Mouse (Mus musculus): ENCODE data around the gene Kif5c.
A peak's percentile ranks its signal among the peaks of the same experiment; 100 is the strongest.

The Kif5c gene

DNA sequence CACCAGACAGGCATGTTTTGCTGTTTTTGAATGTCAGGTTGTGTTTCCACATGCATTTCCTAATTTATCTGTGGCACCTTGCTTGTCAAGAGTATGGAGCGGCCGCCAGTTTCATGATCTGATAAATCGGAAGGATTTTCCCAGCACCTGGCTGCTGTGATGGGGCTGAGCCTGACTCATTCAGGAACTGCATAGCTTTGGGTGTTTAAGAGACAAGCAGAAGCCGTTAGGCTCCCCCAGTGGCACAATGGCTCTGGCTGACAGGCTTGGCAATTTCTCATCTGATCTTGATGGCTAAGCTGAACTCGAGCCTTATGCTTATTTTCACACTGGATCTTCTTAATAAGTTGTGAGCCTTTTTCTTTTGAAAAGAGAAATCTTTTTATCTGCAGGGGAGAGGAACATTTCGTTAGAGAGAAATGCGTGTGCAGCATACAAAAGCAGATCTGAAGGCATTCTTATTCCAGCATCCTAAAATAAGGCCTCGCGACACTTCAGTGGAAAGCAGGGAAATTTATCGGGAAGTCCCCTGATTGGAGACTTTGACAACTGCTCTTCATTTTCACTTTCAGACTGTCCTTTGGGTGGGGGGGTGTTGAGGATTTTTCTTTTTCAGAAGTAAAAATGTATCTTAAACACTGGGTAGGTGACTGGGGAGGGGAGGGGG is 132.6 kb downstream of the Kif5c start:
- no peak for DNase-seq

GRCm38 (mm10) chr2:49752211-49752607 is 133.1 kb downstream of the Kif5c start:
- DNase-seq: no peak

- no peak for DNase-seq
Observed at GRCm38 (mm10) chr2:49753062-49753461, 134.0 kb downstream of the Kif5c start.

GRCm38 (mm10) chr2:49755054-49755453 is 136.0 kb downstream of the Kif5c start:
- DNase-seq: peak; percentile 59

DNA sequence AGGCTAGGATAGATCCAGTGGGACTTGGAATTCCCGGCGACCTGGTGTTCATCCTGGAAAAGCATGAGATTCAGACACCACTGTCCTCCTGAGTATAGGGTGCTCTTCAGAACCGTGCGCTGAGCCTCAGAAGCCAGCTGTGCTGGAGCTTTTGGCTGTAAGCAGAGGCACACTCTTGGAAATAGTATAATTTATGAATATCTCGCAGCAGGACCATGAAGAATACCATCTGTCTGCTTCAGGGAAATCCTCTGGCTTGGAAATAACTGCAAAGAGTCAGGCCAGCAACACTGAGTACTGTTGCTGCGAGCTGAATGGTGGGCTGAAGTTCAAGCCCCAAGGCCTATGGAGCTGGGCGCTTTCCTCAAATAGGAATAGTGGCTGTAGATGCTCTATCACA is 138.5 kb downstream of the Kif5c start:
- no peak for DNase-seq

- DNase-seq: no peak
Observed at GRCm38 (mm10) chr2:49764331-49764946, 145.3 kb downstream of the Kif5c start.

- no peak for DNase-seq
Observed at GRCm38 (mm10) chr2:49768916-49769315, 149.8 kb downstream of the Kif5c start.

DNA sequence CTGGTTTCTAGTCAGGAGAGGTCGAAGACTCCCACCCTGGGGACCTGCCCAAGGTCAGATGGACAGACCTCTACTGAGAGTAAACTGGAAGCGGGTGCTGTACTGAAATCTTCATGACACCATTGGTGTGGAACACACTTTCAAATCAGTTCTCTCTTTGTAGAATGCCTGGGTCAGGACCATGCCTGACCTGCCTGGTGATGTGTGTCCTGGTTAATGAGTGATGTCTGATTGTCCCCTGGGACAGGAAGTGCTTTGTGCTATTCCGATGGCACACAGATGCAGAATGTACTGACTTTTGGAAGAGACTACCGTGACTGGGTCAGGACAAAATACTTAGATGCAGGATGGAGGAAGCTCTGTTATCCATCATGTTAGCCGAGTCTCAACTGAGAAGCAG is 151.3 kb downstream of the Kif5c start:
- no peak for DNase-seq

DNA sequence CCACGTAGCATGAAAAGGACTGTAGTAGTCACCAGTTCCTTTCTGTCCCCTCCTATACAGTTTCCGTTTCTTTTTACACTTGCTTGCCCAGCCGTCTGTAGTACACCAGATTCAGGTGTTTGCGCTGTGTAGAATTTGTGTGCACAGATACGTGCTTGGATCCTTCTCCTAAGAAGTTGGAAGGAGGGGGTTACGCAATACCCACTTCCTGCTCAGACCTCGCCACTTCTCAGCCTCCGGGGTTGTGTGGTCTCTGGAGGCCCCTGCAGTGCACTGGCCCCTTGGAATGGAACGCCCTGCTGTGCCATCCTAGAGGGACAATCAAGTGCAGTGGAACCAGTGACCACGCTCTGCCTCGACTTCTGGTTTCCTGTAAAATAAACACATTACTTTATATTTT is 152.1 kb downstream of the Kif5c start:
- DNase-seq: no peak

DNA sequence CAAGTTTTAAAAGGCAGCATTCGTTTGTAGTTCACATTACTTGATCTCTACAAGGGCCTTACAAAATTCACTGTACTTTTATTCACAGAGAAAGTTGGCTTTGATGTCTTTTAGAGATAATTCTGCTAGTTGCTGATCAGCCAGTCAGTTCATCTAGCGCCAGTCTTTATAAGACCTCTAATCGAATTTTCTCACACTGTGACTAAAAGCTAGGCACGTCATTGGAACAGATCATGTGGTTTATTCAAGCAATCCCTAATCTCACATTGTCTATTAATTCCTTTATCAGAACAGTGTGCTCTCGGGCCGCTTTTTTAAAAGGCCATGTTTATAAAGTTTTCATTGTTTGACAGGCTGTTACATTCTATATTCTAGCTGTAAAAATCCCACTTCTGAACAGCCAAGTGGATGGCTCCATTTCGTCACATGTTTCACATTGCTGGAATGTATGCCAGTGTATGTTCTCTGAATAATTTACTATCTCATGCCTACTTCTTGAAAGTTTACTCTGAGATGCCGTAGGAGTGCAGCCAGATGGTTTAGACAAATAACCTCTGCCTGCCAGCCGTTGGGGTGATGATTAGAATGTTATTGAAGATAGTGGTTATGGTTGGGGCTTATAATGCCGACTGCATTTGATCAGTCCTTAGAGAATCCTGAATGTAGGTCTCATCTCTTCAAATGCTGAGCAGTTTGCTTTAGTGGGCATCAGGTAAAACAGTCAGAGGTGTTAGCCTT is 154.3 kb downstream of the Kif5c start:
- DNase-seq: no peak

- DNase-seq: no peak
Observed at GRCm38 (mm10) chr2:49774180-49774579, 155.1 kb downstream of the Kif5c start.

DNA sequence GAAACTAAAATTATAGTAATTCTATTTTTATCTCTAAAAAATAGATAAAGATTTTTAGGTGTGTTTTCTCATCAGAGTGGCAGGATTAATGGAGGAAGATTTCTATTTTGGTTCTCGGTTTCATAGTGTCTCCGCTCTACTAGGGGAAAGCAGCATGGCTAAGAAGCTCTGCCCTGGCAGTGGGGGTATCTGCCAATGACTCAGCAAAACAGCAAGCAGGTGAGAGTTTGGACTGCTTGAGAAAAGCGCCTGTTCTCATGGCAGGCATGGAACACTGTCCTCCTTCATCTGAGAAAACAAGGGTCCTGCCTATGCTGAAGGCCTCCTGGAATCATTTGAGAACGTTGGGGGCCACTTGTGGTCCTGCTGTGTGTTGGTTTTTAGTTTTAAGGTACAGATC is 156.1 kb downstream of the Kif5c start:
- no peak for DNase-seq

DNA sequence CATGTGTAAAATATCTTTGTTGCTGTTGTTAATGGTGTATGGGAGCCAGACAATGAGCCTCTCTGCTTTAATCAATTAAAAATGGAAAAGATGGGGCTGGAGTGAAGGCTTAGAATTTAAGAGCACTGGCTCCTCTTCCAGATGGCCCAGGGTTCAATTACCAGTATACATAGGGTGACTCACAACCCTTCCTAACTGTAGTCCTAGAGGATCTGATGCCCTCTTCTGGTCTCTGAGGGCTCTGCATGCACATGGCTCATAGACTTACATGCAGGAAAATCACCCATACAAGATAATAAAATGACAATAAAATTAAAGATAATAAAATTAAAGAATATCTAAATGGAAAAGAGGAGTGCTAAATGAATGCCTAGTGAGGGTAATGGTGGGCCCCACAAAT is 156.6 kb downstream of the Kif5c start:
- no peak for DNase-seq

- DNase-seq: no peak
Observed at GRCm38 (mm10) chr2:49776407-49776806, 157.3 kb downstream of the Kif5c start.

- no peak for DNase-seq
Observed at GRCm38 (mm10) chr2:49787376-49788050, 168.4 kb downstream of the Kif5c start, which contains the start of gene Lypd6b. TSS of gene Lypd6b (plus strand) at chr2:49787688.

DNA sequence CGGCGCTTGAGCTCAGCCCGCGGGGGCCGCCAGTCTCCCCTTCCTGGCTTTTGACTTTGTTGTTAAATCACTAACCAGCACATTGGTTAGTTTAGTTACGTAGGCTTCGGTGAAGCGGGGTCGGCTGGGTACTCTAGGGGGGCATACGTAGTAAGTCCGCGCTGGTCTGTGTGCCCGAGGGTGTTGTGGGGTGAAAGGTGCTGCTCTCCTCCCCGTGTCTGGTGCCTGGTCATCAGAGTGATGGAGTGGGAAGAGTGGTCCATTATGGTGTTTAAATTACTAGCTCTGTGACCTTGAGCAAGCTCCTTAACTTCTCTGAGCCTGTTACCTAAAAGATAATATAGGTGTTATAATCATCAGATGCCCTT is 168.9 kb downstream of the Kif5c start:
- DNase-seq: no peak

DNA sequence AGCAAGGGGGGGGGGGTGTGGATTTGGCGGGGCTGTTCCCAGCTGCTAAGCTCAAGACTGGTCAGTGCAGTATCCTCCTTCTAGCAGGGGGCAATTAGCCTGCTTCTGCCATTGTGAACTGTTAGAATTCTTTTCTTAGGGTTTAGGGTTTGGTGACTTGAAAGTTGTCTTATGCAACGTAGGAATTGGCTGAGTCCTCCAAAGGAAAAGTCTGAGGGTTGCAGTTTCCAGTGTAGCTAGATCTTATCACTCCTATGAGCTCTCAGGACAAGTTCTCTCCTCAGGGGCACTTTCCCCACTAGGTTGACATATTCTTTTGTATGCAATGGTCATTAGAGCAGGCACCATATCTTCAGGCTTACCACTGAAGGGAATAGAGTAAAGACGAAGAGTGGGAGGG is 169.5 kb downstream of the Kif5c start:
- DNase-seq: no peak

- DNase-seq: no peak
Observed at GRCm38 (mm10) chr2:49789078-49789477, 170.0 kb downstream of the Kif5c start.

DNA sequence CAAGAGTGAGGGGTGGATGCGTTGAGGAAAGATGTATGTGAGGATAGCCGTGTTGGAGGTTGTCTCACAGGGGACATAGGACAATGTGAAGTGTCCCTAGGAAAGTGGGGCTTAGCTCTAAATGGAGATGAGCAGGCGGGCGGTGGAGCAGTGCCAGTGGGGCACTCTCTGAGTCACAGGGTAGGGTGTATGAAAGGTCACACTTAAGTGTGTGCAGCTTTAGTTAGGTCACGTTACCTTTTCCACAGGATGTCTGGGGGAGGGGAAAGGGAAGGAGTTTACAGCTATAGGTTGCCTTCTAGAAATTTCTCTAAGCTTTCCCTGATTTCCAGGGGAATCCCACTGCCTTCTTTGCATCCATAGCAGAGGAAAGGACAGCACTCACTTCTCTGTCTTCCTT is 170.4 kb downstream of the Kif5c start:
- no peak for DNase-seq

- peak; percentile 79 for DNase-seq
Observed at GRCm38 (mm10) chr2:49797444-49798143, 178.5 kb downstream of the Kif5c start.

DNA sequence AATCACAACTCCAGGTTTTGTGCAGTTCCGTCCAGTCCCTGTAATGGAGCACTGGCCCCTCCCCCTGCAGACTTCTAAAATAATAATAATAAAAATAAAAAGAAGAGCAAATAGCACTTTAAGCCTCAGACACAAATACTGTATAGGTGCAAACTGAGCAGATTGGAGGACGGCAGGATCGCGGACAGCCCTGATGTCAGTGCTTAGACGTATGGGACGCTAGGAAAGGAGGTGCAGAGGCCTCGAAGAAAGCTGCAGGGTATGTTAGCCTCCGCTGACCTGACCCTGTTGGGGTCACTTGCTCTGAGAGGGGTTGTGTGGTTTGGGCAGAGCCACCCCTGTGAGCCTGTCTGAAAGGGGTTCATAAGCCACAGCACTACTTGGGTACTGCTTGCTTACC is 185.3 kb downstream of the Kif5c start:
- DNase-seq: no peak

- DNase-seq: peak; percentile 54
Observed at GRCm38 (mm10) chr2:49805736-49806371, 186.8 kb downstream of the Kif5c start.

DNA sequence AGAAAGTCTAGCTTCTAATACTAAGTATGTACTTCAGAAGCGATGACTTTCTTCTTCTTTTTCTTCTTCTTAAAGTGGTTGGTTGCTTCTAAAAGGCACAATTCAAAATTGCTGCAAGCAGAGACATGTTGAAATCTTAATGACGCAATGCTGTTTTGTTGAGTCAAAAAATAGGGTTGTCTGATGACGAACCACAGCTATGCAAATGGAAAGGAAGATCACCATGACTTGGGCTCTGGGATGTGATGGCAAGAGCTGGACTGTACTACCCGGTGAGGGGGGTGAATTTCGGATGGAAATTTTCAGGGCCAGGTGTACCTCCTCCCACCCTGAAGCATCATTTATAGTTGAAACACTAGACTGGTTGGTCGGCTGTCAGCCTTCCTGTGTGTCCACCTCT is 190.4 kb downstream of the Kif5c start:
- no peak for DNase-seq
